Mouse (Mus musculus) heart, adult 11 months (tissue): ENCODE measurements around the gene Pbdc1.
"Not testable (repeated sequence)": the region's sequence is repeated elsewhere in the genome, so short reads cannot be mapped to it uniquely, and the experiment has no call there.

Source experiments
- DNase-seq: peaks from one replicate; pipeline ENCODE4 v3.0.0; 2022

Pbdc1 gene

GRCm38 (mm10) chrX:105079615-105080092 is at the start of gene Pbdc1:
Gene Pbdc1, plus strand, starts transcription at chrX:105079756.
- peak; percentile 99 for DNase-seq

GRCm38 (mm10) chrX:105037666-105038065 is 41.9 kb upstream of the Pbdc1 start:
- DNase-seq: no peak

GRCm38 (mm10) chrX:105064294-105064693 is 15.3 kb upstream of the Pbdc1 start:
- DNase-seq: no peak

- no peak for DNase-seq
Observed at GRCm38 (mm10) chrX:105064801-105065200, 14.8 kb upstream of the Pbdc1 start.

GRCm38 (mm10) chrX:105069671-105070503 is 9.7 kb upstream of the Pbdc1 start:
- peak; percentile 98 for DNase-seq

- DNase-seq: no peak
Observed at GRCm38 (mm10) chrX:105079151-105079550, 405 bp upstream of the Pbdc1 start.

- no peak for DNase-seq
Observed at GRCm38 (mm10) chrX:105080096-105080495, 540 bp downstream of the Pbdc1 start.

- not testable (repeated sequence) for DNase-seq
Observed at GRCm38 (mm10) chrX:105083013-105083412, 3.5 kb downstream of the Pbdc1 start.

GRCm38 (mm10) chrX:105104175-105104574 is 24.6 kb downstream of the Pbdc1 start:
- no peak for DNase-seq

- no peak for DNase-seq
Observed at GRCm38 (mm10) chrX:105114994-105115393, 35.4 kb downstream of the Pbdc1 start.

GRCm38 (mm10) chrX:105120275-105121226 is 41.0 kb downstream of the Pbdc1 start, which contains the start of gene Magee1:
Gene Magee1, plus strand, starts transcription at chrX:105120378.
- peak; percentile 98 for DNase-seq

GRCm38 (mm10) chrX:105121227-105121865 is 41.8 kb downstream of the Pbdc1 start:
- peak; percentile 96 for DNase-seq

GRCm38 (mm10) chrX:105124903-105125302 is 45.3 kb downstream of the Pbdc1 start:
- DNase-seq: no peak

- no peak for DNase-seq
Observed at GRCm38 (mm10) chrX:105151872-105152461, 72.4 kb downstream of the Pbdc1 start.

GRCm38 (mm10) chrX:105165007-105165406 is 85.5 kb downstream of the Pbdc1 start:
- DNase-seq: not testable (repeated sequence)
